Mouse (Mus musculus) small intestine, adult 2 months (tissue): ENCODE data around the gene A430033K04Rik. TPM values are rescaled to one million over a fixed set of nuclear protein-coding genes. Genes with fewer than 3 reads are reported as not detected.

Experiments
- H3K27ac ChIP-seq: fragments of 200-500 bp; 2 replicates; pipeline ENCODE4 v1.5.1; 2012; ENCODE audit warnings: low read depth, low read length, control low read depth, inconsistent platforms; ENCODE audit not compliant: insufficient read depth
- H3K27me3 ChIP-seq: fragments of 200-500 bp; 2 replicates; pipeline ENCODE4 v1.6.1; 2012; ENCODE audit warnings: mild to moderate bottlenecking, moderate library complexity, low read length, inconsistent platforms; ENCODE audit not compliant: control insufficient read depth, insufficient read depth
- H3K36me3 ChIP-seq: fragments of 200-500 bp; 2 replicates; pipeline ENCODE4 v1.6.1; 2012; ENCODE audit warnings: mild to moderate bottlenecking, low read length, control low read depth, inconsistent platforms; ENCODE audit not compliant: control insufficient read depth, insufficient read depth
- H3K4me1 ChIP-seq: fragments of 200-500 bp; 2 replicates; pipeline ENCODE4 v1.6.1; 2012; ENCODE audit warnings: low read length, inconsistent platforms, mixed read lengths; ENCODE audit not compliant: control insufficient read depth, insufficient read depth, insufficient read length
- H3K4me3 ChIP-seq: fragments of 200-500 bp; 2 replicates; pipeline ENCODE4 v1.5.1; 2012; ENCODE audit warnings: low read depth, mild to moderate bottlenecking, control low read depth, inconsistent platforms, low read length, moderate library complexity
- CTCF ChIP-seq: fragments of 200-500 bp; IDR thresholded peaks from 2 replicates; pipeline ENCODE4 v1.5.1; 2012; ENCODE audit warnings: low read depth, mild to moderate bottlenecking, control low read depth, inconsistent platforms, low read length, moderate library complexity, mixed read lengths; ENCODE audit not compliant: insufficient replicate concordance, insufficient read length; ENCODE audit errors: extremely low read depth
- POLR2A ChIP-seq: fragments of 200-500 bp; IDR thresholded peaks from 2 replicates; pipeline ENCODE4 v1.6.1; 2012; ENCODE audit warnings: low read depth, mild to moderate bottlenecking, control low read depth, inconsistent platforms, low read length, moderate library complexity
- WGBS: fragments of 180-500 bp; shearing (Covaris S2); methylation state at CpG from one replicate; pipeline ENCODE4 v1.1.7; 2018; 5-methylcytosine and 5-hydroxymethylcytosine counted together
- polyA plus RNA-seq: library from polyadenylated mRNA; depleted of rRNA; stranded (reverse); fragments of >200 nt; gene quantifications from 2 replicates; pipeline ENCODE4 v1.2.3, GENCODE M21; 2012; rRNA removed

The A430033K04Rik gene
- polyA plus RNA-seq, 1 experiment, result 0.62 TPM

DNA sequence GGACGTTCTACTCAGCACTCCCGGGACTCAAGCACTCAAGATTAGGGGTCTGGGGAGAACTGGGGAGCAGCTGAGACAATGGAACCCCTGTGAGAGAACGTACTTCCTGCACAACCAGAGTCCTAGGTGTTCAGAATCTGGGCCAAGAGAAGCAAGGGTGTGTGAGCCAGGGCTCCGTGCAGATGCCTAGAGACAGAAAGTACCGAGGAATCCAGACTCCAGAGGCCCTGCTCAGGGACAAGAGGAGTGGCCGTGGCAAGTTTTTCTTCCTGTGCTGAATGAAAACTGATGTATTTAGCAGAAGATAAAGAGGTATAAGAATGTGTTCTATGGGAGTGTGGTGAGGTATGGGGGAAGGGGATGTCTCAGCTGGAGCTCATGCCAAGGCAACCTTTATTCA is 74.8 kb downstream of the A430033K04Rik start:
- no peak overlapping the region for H3K27ac ChIP-seq
- no peaks in the 10 kb centered on the region for H3K27me3 ChIP-seq
- peaks cover 5% of the 10 kb centered on the region for H3K4me1 ChIP-seq
- H3K4me3 ChIP-seq, result no peak overlapping the region
- no peaks in the 10 kb centered on the region for H3K36me3 ChIP-seq
- 52% methylated on average over 6 of the region's 6 CpGs for WGBS
- TF ChIP-seq CTCF (no peak), POLR2A (no peak)

Other genes starting within 250 kb of the A430033K04Rik start
- gene Zfp157, start 181.4 kb upstream of the A430033K04Rik start, polyA plus RNA-seq, result 1.2 and 1.8 TPM in 2 replicates
- not detected in 2 replicates for gene 1700123K08Rik, start 58.1 kb upstream of the A430033K04Rik start, polyA plus RNA-seq
- 1.3 and 2.0 TPM in 2 replicates for gene Zfp68, start 3.1 kb upstream of the A430033K04Rik start, polyA plus RNA-seq
- gene Fam20c, start 131.7 kb downstream of the A430033K04Rik start, polyA plus RNA-seq, result 3.4 and 7.5 TPM in 2 replicates
- gene Gm5294, start 197.2 kb downstream of the A430033K04Rik start, polyA plus RNA-seq, result 0.24 TPM in 1 of 2 replicates, not detected in the other